Mouse (Mus musculus): ENCODE measurements around the gene Eif4ebp2.

The Eif4ebp2 gene

GRCm38 (mm10) chr10:61452645-61453044 lies at the start of gene Eif4ebp2:
TSS of gene Eif4ebp2 (minus strand) at chr10:61452661.
- peak; percentile 92 for DNase-seq (ENCODE audit: extremely low spot score, low read depth, low spot score)

- DNase-seq (ENCODE audit: extremely low spot score, low read depth, low spot score), result no peak
Observed at GRCm38 (mm10) chr10:61500756-61501155, 48.3 kb upstream of the Eif4ebp2 start.

- DNase-seq (ENCODE audit: extremely low spot score, low read depth, low spot score), result no peak
Observed at GRCm38 (mm10) chr10:61499505-61500466, 47.3 kb upstream of the Eif4ebp2 start.

- no peak for DNase-seq (ENCODE audit: extremely low spot score, low read depth, low spot score)
Observed at GRCm38 (mm10) chr10:61496231-61496630, 43.8 kb upstream of the Eif4ebp2 start.

- no peak for DNase-seq (ENCODE audit: extremely low spot score, low read depth, low spot score)
Observed at GRCm38 (mm10) chr10:61495461-61495860, 43.0 kb upstream of the Eif4ebp2 start.

- peak; percentile 46 for DNase-seq (ENCODE audit: extremely low spot score, low read depth, low spot score)
Observed at GRCm38 (mm10) chr10:61492040-61492439, 39.6 kb upstream of the Eif4ebp2 start.

- DNase-seq (ENCODE audit: extremely low spot score, low read depth, low spot score), result no peak
Observed at GRCm38 (mm10) chr10:61491573-61491972, 39.1 kb upstream of the Eif4ebp2 start.

- no peak for DNase-seq (ENCODE audit: extremely low spot score, low read depth, low spot score)
Observed at GRCm38 (mm10) chr10:61488522-61489110, 36.2 kb upstream of the Eif4ebp2 start.

GRCm38 (mm10) chr10:61486551-61487339 lies 34.3 kb upstream of the Eif4ebp2 start:
- DNase-seq (ENCODE audit: extremely low spot score, low read depth, low spot score), result no peak

GRCm38 (mm10) chr10:61484801-61485200 lies 32.3 kb upstream of the Eif4ebp2 start:
- DNase-seq (ENCODE audit: extremely low spot score, low read depth, low spot score), result no peak

- DNase-seq (ENCODE audit: extremely low spot score, low read depth, low spot score), result no peak
Observed at GRCm38 (mm10) chr10:61482771-61483170, 30.3 kb upstream of the Eif4ebp2 start.

- DNase-seq (ENCODE audit: extremely low spot score, low read depth, low spot score), result no peak
Observed at GRCm38 (mm10) chr10:61480488-61480887, 28.0 kb upstream of the Eif4ebp2 start.

- DNase-seq (ENCODE audit: extremely low spot score, low read depth, low spot score), result no peak
Observed at GRCm38 (mm10) chr10:61479927-61480326, 27.5 kb upstream of the Eif4ebp2 start.

- no peak for DNase-seq (ENCODE audit: extremely low spot score, low read depth, low spot score)
Observed at GRCm38 (mm10) chr10:61479461-61479860, 27.0 kb upstream of the Eif4ebp2 start.

- DNase-seq (ENCODE audit: extremely low spot score, low read depth, low spot score), result no peak
Observed at GRCm38 (mm10) chr10:61476440-61477165, 24.1 kb upstream of the Eif4ebp2 start.

GRCm38 (mm10) chr10:61475594-61476439 lies 23.4 kb upstream of the Eif4ebp2 start, which contains the start of gene Lrrc20:
TSS of gene Lrrc20 (plus strand) at chr10:61475801.
- peak; percentile 86 for DNase-seq (ENCODE audit: extremely low spot score, low read depth, low spot score)

- DNase-seq (ENCODE audit: extremely low spot score, low read depth, low spot score), result no peak
Observed at GRCm38 (mm10) chr10:61474344-61474743, 21.9 kb upstream of the Eif4ebp2 start.

- DNase-seq (ENCODE audit: extremely low spot score, low read depth, low spot score), result no peak
Observed at GRCm38 (mm10) chr10:61473640-61474039, 21.2 kb upstream of the Eif4ebp2 start.

- DNase-seq (ENCODE audit: extremely low spot score, low read depth, low spot score), result no peak
Observed at GRCm38 (mm10) chr10:61468900-61469299, 16.4 kb upstream of the Eif4ebp2 start.

- no peak for DNase-seq (ENCODE audit: extremely low spot score, low read depth, low spot score)
Observed at GRCm38 (mm10) chr10:61466873-61467272, 14.4 kb upstream of the Eif4ebp2 start.

Measured in hindlimb bud, embryonic 11.5 days (tissue).